Mouse (Mus musculus) neutrophil, adult 5-6 weeks (primary cell): Measurements from ENCODE around the gene Cacna2d1. TPM values are rescaled to one million over a fixed set of nuclear protein-coding genes. Genes with fewer than 3 reads are reported as not detected.

Experiments
- ATAC-seq: fragments of 151-379, 151-347 bp; 2 replicates; pipeline ENCODE4 v1.8.0; 2017; ENCODE audit warnings: mild to moderate bottlenecking, moderate TSS enrichment; ENCODE audit not compliant: insufficient number of reproducible peaks, poor library complexity, low FRiP score, severe bottlenecking; ENCODE audit errors: extremely low read depth
- total RNA-seq: library from RNA; stranded (forward); fragments of 200-1000 nt; gene quantifications from 2 replicates; pipeline ENCODE4 v1.2.3, GENCODE M21; 2017

The Cacna2d1 gene
- total RNA-seq, 1 experiment from 2014 or later, result 0.12 TPM

DNA sequence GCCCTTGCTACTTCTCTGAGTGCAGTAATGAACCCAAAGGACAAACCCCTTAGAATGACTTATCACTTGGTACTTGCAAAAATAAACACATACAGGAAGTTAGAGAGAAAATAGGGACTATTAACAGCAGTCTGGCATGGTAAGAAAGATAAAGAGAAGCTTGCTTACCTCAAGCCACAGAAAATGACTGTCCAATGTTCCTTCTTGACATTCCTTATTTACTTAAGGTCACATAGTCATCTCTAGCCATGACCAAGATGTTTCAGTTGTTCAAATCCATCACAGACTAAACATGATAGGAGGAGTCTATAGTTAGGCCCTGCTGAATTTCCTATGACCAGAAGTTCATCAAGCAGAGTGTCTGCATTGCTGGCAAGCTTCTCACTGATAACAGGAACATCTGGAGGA is 381.5 kb downstream of the Cacna2d1 start:
- ATAC-seq, result no peak

DNA sequence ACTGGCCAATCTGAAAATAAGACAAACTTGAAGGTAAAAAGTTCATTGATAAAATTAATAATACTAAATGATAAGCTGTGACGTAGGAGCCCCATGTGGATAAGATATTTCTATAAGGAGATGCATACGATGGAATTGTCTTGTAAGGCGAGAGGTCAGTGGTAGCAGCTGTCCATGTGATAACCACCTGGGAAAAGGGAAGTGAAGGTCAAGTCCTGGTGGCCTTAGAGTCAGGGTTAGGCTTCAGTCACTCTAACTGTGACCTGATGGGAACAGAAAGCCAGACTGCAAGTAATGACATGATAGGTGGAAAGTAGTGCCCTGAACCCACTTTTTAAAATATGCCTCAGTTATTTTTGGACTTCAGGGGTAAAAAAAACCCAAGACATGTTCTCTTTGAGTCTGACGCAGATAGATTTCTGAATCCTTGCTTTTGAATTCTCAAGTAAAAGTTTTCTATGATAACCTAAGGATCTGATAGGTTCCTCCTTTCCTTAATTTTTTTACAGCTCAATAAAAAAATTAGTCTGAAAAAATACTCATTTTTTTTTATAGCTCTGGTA is 383.3 kb downstream of the Cacna2d1 start:
- no peak for ATAC-seq

DNA sequence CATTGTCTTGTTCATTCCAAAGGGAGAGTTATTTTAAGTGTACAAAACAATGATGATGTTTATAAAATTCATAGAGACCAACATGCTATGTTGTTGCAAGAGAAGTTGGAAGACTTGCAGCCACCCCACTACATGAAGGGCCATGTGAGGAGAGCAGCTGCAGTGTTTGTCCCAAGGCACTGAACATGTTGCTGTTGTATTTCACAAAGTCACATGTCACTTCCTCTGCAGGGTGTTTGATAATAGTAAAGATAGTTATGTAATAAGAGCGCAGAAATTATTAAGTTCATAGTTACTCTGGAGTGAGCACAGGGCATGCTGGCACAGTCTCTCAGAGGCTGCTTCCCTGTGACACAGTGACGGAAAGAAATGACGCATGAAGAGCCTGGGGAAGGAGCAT is 392.1 kb downstream of the Cacna2d1 start:
- no peak for ATAC-seq

DNA sequence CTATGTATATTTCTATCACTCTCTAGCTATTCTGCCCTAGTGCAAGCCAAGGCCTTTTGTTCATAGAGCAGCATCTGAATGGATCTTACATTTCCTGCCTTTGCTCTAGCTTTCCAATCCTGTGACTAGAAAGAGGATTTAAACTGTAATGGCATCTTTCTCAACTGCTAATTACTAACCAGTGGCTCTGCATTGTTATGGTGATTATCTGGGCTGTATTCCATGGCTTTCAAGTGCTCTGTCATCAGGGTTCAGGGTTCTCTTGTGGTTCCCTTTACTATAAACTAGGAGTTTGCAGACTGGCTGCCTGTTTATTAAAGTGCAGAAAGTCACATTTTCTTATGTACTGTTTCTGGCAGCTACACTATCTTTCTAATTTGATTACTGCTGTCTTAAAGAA is 410.9 kb downstream of the Cacna2d1 start:
- ATAC-seq, result no peak

DNA sequence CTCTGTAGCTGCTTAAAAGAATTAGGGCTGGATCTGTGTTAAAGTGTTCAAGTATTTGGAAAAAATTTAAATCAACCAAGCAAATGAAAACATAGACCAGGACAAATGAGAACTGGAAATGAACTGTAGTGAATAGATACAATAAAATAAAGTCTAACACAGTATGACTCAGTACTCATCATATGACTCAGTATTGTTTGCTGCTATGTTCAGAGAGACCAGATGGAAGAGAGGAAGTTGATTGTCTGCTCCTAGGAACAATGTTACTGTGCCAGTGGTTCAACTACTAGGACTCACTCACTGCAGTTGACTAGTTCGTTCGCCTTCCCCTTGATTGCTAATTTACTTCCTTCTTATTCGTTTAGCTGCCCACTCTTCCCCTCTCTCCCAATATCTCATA is 421.3 kb downstream of the Cacna2d1 start:
- no peak for ATAC-seq

DNA sequence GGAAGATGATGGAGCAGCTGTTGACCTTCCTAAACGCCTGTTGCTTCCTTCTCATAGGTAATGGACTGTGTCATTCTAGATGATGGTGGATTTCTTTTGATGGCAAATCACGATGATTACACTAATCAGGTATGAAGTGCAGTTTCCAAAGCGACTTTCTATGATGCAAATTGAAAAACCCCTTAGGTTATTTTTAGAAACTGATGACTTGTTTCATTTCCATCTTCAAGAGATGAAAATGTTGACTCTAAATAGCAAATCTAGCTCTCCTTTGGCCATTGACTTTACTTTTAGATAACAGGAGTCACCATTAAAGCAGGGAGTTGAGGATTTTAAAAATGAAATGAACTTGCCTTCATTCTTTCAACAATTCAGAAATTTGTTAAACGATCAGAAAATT is 423.2 kb downstream of the Cacna2d1 start:
- no peak for ATAC-seq

DNA sequence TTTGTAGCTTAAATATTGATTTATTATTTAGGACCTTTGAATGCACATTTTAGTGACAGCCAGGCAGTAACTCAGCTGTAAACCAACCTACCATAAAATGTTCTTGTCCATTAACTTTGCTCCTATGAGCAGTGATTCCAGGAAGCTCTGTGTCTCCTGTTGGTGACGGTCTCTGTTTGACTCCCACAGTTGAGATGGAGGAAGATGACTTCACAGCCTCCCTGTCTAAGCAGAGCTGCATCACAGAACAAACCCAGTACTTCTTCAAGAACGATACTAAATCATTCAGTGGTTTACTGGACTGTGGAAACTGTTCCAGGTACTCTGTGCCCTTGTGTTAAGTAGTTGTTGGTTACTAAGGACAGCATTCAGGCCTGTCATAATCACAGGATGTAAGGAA is 427.6 kb downstream of the Cacna2d1 start:
- no peak for ATAC-seq

DNA sequence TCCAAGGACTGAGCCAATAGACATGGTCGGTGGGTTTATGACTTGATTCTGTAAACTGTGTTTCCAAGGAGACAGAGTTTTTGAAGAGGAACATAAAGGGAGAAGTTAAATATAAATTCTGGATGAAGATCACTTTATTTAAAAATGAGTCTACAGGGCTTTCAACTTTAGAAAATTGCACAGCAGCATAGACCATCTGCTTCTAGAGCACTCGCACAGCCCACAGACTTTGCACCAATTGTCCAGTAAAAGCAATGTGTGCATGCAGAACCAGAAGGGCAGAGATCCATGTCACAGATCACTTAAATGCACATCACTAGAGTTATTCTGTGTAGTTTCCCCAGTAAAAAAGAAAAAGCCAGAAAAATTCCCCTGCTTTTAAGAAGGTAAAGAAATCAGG is 428.7 kb downstream of the Cacna2d1 start:
- no peak for ATAC-seq

DNA sequence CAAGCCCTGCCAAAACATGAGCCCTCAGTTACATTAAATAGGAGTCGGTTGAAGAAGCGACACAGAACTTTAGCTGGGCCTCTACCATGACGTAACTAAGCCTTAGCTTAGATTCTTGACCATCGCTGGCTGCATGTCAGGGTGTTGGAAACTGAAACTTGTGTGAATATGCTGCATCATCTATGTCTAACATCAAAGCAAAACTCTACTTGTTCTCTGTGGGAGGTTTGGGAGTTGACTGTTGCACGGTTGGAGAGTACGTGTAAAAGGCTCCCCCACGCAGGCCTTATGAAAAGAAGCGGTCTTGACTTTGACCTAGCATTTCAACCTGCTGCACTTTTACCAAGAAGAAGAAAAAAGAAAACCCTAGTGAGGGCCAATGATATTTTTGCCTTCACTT is 436.2 kb downstream of the Cacna2d1 start:
- no peak for ATAC-seq

DNA sequence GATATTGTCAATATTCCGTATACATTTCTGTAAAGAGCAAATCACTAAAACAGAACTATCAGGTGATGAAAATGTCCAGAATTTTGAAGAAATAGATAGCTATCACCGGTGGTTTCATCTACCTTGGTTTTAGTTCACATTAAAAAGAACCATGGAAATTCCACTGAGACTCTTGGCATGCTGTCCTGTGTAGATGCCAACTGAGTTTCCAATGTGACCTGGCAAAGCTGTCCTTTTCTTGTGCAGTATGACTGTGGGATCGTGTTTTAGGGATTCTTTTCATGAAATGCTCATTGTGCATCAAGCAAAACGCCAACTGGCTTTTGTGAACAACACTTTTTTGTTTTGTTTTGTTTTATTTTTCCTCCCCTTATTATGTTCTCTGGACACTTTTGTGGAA is 439.5 kb downstream of the Cacna2d1 start:
- no peak for ATAC-seq

DNA sequence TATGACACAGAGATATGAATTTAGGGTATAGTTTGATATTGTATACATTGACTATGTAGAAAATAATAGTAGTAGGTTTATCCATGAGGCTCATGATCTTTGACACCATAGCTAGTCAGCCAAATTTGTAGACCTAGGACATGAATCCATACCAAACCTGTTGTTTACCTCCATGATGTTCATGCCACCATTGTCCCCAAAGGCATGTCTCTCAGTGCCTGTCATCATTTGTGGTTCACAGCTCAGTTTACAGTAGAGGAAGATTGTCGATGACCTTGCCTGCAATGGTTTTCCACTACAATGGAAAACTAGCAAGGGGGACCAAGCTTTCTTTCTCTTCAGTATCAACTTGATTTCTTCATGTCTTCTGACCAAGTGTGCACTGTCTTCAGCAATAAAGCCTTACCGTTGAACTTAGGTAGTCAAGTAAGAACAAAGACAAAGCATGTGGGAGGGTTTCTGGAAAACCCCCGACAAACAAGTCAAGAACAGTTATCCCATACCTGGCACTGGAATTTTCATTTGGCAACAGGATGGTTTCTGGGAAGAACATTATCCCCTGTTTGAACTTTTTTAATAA is 441.9 kb downstream of the Cacna2d1 start:
- ATAC-seq, result no peak

DNA sequence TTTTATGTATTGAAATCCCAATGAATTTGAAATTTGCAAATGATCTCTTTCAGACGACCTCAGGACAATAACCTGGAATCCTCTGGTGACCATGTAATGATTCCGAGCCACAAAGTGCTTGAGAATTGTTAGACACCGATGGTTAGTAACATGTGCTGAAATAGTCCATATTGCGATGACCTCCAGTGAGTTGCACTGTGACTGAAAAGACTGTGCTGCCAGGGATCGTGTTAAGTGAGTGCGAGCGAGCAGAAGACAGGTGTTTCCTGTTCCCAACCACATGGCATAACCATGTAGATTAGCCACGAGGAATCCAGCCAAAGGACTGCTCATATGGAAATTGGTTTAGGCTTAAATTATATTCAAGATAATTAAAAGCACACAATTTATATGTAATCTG is 475.5 kb downstream of the Cacna2d1 start:
- no peak for ATAC-seq

DNA sequence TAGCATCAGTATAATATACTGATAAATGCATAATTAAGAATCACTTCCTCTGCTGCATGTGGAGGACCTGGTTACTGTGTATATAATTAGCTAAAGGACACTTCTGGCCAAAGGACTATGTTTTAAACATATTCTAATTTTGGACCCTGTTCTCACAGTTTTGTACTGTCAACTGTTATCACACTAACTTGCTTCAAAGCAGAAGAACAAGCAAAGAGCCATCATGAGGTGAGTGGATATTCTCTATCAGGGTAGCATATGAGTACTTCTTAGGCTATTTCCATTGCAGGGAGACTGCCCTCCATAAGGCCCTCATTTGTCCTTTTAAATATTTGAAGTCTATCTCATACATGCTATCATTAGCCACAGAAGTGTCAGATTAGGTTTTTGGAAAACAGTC is 480.2 kb downstream of the Cacna2d1 start:
- ATAC-seq, result no peak

DNA sequence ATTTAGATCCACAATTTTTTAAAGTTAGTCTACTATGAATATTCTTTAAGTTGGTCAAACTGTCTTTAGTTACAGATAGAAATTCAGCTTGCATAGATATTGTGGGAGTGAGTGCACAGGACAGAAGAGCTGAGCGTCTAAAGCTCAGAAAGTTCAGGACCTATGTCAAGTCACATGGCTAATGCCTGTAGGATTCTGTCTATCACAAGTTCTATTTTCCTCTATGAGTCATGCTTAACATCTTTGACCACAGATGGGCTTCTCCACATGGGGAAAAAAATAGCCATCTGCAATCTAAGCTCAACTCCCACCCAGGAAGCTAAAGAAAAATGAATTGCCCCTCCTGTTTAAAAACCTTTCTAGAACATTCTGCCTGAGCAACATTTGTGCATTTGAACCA is 483.5 kb downstream of the Cacna2d1 start:
- no peak for ATAC-seq

DNA sequence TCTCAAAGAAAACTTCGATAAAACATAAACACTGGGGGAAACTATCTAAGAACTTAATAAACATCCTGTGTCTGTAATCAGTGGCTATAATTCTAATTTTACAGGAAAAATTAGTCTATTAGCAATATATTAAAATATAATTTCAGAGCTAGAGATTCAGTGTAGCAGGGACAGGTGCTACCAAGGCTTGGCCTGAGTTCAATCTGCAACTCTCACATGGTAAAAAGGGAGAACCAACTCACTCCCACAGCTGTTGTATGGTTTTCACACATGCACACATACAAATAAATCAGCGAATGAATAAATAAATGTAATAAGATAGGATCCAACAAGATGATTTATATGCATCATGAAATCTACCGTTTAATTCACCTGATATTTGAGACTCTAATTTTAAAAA is 484.0 kb downstream of the Cacna2d1 start:
- no peak for ATAC-seq

Other genes with a start within 250 kb of the Cacna2d1 start
- gene Speer4c, start 220.4 kb upstream of the Cacna2d1 start, total RNA-seq, result not detected in 2 replicates